ENCODE assay signal across 18 mouse cellular contexts in the genomic region with DNA sequence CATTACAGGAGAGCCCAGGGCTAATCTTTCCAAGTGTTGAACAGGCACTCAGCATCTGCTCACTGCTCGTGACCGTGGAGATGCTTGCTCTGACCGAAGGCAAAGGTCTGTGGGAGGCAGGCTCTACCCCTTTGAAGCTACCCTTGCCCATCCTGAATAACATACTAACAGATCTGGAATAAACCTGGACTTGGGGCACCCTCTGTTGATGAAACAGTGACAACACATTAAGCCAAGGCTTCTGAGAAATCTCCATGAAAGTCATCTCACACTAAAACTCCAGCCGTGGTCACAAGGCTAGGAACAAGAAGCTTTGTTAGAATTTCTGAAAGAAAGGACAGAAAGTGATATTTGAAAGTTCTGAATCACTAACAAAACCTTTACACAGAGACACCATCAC.
DNase-seq lines count a peak whose midpoint lies in the region; TF ChIP-seq lines count a peak whose summit lies in the region.
"Had no signal": no experiment of that assay in that cellular context is flagged by ENCODE, and none has a peak within 500 bp of the region (broad histone marks: within the 10 kb centered on the region; RNA-seq: fewer than 3 reads in every experiment).

No protein-coding gene starts in this region.

- 45% methylated on average over 4 of the region's 4 CpGs for WGBS in heart, adult 2 months

- no peak overlapping the region for H3K9ac ChIP-seq in heart, adult 2 months (ENCODE audit: low read depth, low read length)
- H3K9ac ChIP-seq: limb, embryonic 12.5 days; liver, embryonic 15.5 days had no signal

- TF ChIP-seq CTCF in heart, adult 2 months (IDR thresholded peaks at IDR 0.05): peak; percentile 45

- no peak overlapping the region for H3K27ac ChIP-seq in heart, adult 2 months
- H3K27ac ChIP-seq: limb, embryonic 12.5 days; liver, embryonic 15.5 days had no signal

- no peak for TF ChIP-seq EP300 in heart, adult 2 months (IDR thresholded peaks at IDR 0.05; ENCODE audit: insufficient read depth, low read depth, low read length)

- H3K4me1 ChIP-seq in heart, adult 2 months (ENCODE audit: control insufficient read depth, insufficient read depth, low read length): no peaks in the 10 kb centered on the region
- H3K4me1 ChIP-seq: limb, embryonic 12.5 days; liver, embryonic 15.5 days had no signal

- no peak for TF ChIP-seq POLR2A in heart, adult 2 months (IDR thresholded peaks at IDR 0.05; ENCODE audit: insufficient read depth, low read depth, low read length)

- no peak overlapping the region for H3K4me3 ChIP-seq in heart, adult 2 months
- H3K4me3 ChIP-seq: limb, embryonic 12.5 days; liver, embryonic 15.5 days; myocyte had no signal

- intact Hi-C loops in heart, adult 2 months (cut with DNase I): loop anchor here (5.0 kb wide), 1 partner anchor 334 kb away; no protein-coding TSS in a partner anchor
- intact Hi-C loops in heart, postnatal 36 days (cut with DNase I): loop anchor here (2.0 kb wide), 1 partner anchor 335 kb away; no protein-coding TSS in a partner anchor
- intact Hi-C loops in left cerebral cortex, postnatal 36 days (cut with DNase I): loop anchor here (5.0 kb wide), 2 partner anchors 334 to 349 kb away; no protein-coding TSS in a partner anchor

- no peaks in the 10 kb centered on the region for H3K79me2 ChIP-seq in heart, adult 2 months (replicated peaks; ENCODE audit: control insufficient read depth, insufficient read depth, low read length)

- DNase-seq in adrenal gland, postnatal 10 days: peak; percentile 2
- no peak for DNase-seq in adrenal gland, postnatal 25 days
- DNase-seq in heart, adult 2 months: no peak
- DNase-seq in heart, postnatal 36 days: no peak
- peak; percentile 17 for DNase-seq in right cerebral cortex, adult 18-20 months
- no peak for DNase-seq in right cerebral cortex, postnatal 14 days
- DNase-seq in left cerebral cortex, postnatal 36 days (ENCODE audit: low spot score in 2 of 2): peak; percentile 8 to 22
- DNase-seq in embryo, embryonic 10 days (ENCODE audit: low spot score): no peak
- DNase-seq: cerebellum, adult 18-20 months; heart, adult 18-20 months; kidney, adult 9 months; lung, postnatal 14 days; retina, postnatal 1 day; thymus, postnatal 36 days had no signal

- no peaks in the 10 kb centered on the region for H3K27me3 ChIP-seq in heart, adult 2 months (ENCODE audit: control insufficient read depth, insufficient read depth, low read length)
- H3K27me3 ChIP-seq: CH12.LX; limb, embryonic 12.5 days; liver, embryonic 15.5 days had no signal

- H3K36me3 ChIP-seq in heart, adult 2 months (ENCODE audit: control insufficient read depth, insufficient read depth, low read length): no peaks in the 10 kb centered on the region
- H3K36me3 ChIP-seq: limb, embryonic 12.5 days; liver, embryonic 15.5 days had no signal

Comparison
In these comparisons a context has a peak if more than half of its experiments do, and no peak if none do; other contexts are left out.
1. DNase-seq: peak in adrenal gland, postnatal 10 days (single experiment), right cerebral cortex, adult 18-20 months (single experiment) and left cerebral cortex, postnatal 36 days (2 of 2); none in adrenal gland, postnatal 25 days (single experiment), heart, adult 2 months (0 of 2), heart, postnatal 36 days (0 of 2), right cerebral cortex, postnatal 14 days (single experiment) and embryo, embryonic 10 days (single experiment).